Comparison of ENCODE assay signal across 10 mouse cellular contexts in the genomic region with DNA sequence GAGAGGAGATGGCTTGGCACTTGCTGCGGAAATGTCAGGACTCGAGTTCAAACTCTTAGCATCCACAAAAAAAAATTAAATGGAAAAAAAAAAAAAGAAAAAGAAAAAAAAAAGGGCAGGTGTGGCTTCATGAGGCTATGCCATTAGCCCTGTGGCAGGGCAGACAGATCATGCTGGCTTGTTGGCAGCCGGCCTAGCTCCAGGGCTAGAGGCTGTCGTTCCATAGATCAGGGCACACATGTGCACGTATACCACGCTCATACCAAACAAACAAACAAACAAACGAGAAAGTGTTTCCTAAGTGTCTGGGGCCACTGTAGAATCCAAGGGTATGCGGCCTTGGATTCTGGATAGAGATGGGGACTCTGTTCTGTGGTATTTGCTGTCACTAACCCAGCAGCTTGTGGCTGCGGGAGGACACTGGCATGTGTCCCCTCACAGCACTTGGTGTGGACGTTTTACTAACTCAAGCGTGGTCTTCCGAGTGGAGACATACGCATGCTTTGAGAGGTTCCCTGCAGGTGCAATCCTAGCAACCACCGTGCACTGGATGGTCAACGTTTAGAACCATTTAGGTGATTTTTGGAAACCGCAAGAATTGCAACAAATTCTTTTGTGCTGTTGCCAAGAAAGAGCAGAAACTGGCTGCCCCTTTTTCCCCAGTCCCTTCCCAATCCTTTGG.
DNase-seq lines count a peak whose midpoint lies in the region; ATAC-seq and TF ChIP-seq lines count a peak whose summit lies in the region.
"Had no signal": no experiment of that assay in that cellular context is flagged by ENCODE, and none has a peak within 500 bp of the region (broad histone marks: within the 10 kb centered on the region; RNA-seq: fewer than 3 reads in every experiment).

No protein-coding gene starts in this region.

- in situ Hi-C loops in CH12.LX (cut with MboI; ENCODE audit: low pct_ligation_motif_present, low pct_unique_long_range_greater_than_20kb, low sequenced_read_pairs), result no loop called here

- no peaks in the 10 kb centered on the region for H3K79me2 ChIP-seq in CH12.LX (replicated peaks; ENCODE audit: control insufficient read depth, extremely low read depth, insufficient read depth, poor library complexity, severe bottlenecking)

- TF ChIP-seq POLR2A in CH12.LX (IDR thresholded peaks at IDR 0.05; ENCODE audit: low read depth, low read length), result no peak

- no peak for TF ChIP-seq RAD21 in CH12.LX (IDR thresholded peaks at IDR 0.05; ENCODE audit: low read depth, low read length)

- H3K9me3 ChIP-seq in hindbrain, embryonic 13.5 days, result no peaks in the 10 kb centered on the region
- no peaks in the 10 kb centered on the region for H3K9me3 ChIP-seq in hindbrain, embryonic 12.5 days (replicated peaks)
- no peaks in the 10 kb centered on the region for H3K9me3 ChIP-seq in CH12.LX (replicated peaks; ENCODE audit: low read length)
- H3K9me3 ChIP-seq in forebrain, embryonic 16.5 days (ENCODE audit: control insufficient read depth, low read length), result no peaks in the 10 kb centered on the region
- H3K9me3 ChIP-seq: liver, embryonic 13.5 days had no signal

- peaks cover 47% of the 10 kb centered on the region for H3K36me3 ChIP-seq in hindbrain, embryonic 13.5 days
- peaks cover 43% of the 10 kb centered on the region for H3K36me3 ChIP-seq in hindbrain, embryonic 12.5 days
- peaks cover 38 to 65% of the 10 kb centered on the region in 2 experiments for H3K36me3 ChIP-seq in CH12.LX (replicated peaks in 1 of 2; ENCODE audit: control insufficient read depth in 1 of 2, insufficient read depth in 1 of 2, low read length in 1 of 2)
- 0 out of 2 replicates have a peak, but pooled peaks cover 2% of the 10 kb centered on the region for H3K36me3 ChIP-seq in forebrain, embryonic 16.5 days (ENCODE audit: control insufficient read depth, insufficient read depth)

- H3K27ac ChIP-seq in hindbrain, embryonic 13.5 days, result peak overlapping the region; percentile 64
- H3K27ac ChIP-seq in hindbrain, embryonic 12.5 days, result no peak overlapping the region
- H3K27ac ChIP-seq in CH12.LX (ENCODE audit: insufficient read depth, low read depth), result no peak overlapping the region
- H3K27ac ChIP-seq in forebrain, embryonic 16.5 days (ENCODE audit: low read length), result no peak overlapping the region
- H3K27ac ChIP-seq: liver, embryonic 13.5 days had no signal

- no peak for ATAC-seq in hindbrain, embryonic 13.5 days (ENCODE audit: low FRiP score)
- ATAC-seq in hindbrain, embryonic 12.5 days (ENCODE audit: low FRiP score), result no peak
- ATAC-seq in forebrain, embryonic 16.5 days, result peak; percentile 13; the same call in 1 of the 2 replicates
- ATAC-seq in megakaryocyte, adult 5-6 weeks (ENCODE audit: poor library complexity, severe bottlenecking), result no peak

- H3K9ac ChIP-seq in hindbrain, embryonic 13.5 days, result no peak overlapping the region
- H3K9ac ChIP-seq in hindbrain, embryonic 12.5 days, result no peak overlapping the region
- H3K9ac ChIP-seq in CH12.LX (ENCODE audit: insufficient read depth, low read depth), result no peak overlapping the region
- H3K9ac ChIP-seq in forebrain, embryonic 16.5 days (replicated peaks; ENCODE audit: low read depth, low read length), result no peak overlapping the region
- H3K9ac ChIP-seq: liver, embryonic 13.5 days had no signal

- TF ChIP-seq CTCF in CH12.LX (conservative IDR thresholded peaks at IDR 0.05 in 1 of 2, IDR thresholded peaks at IDR 0.05 in 1 of 2; ENCODE audit: low read depth in 2 of 2, low read length in 2 of 2), result no peak

- no peak overlapping the region for H3K4me2 ChIP-seq in hindbrain, embryonic 13.5 days
- H3K4me2 ChIP-seq in hindbrain, embryonic 12.5 days (replicated peaks), result no peak overlapping the region
- no peak overlapping the region for H3K4me2 ChIP-seq in CH12.LX (ENCODE audit: insufficient read depth, low read depth, poor library complexity, severe bottlenecking)
- H3K4me2 ChIP-seq in forebrain, embryonic 16.5 days (ENCODE audit: low read length), result no peak overlapping the region
- H3K4me2 ChIP-seq: liver, embryonic 13.5 days had no signal

- dilution Hi-C loops in CH12.LX (cut with MboI; ENCODE audit: extremely low pct_ligation_motif_present, extremely low pct_unique_long_range_greater_than_20kb, low sequenced_read_pairs), result no loop called here

- peaks cover 41% of the 10 kb centered on the region for H3K4me1 ChIP-seq in hindbrain, embryonic 13.5 days (replicated peaks)
- peaks cover 17% of the 10 kb centered on the region for H3K4me1 ChIP-seq in hindbrain, embryonic 12.5 days
- peaks cover 0 to 4% of the 10 kb centered on the region in 2 experiments; a peak in 2 of 4 replicates for H3K4me1 ChIP-seq in CH12.LX (ENCODE audit: control insufficient read depth in 1 of 2, insufficient read depth in 2 of 2)
- 0 out of 2 replicates have a peak, but pooled peaks cover 2% of the 10 kb centered on the region for H3K4me1 ChIP-seq in forebrain, embryonic 16.5 days (replicated peaks; ENCODE audit: control insufficient read depth, insufficient read depth, low read length)
- H3K4me1 ChIP-seq: liver, embryonic 13.5 days had no signal

- 79% methylated on average over 16 of the region's 16 CpGs for WGBS in hindbrain, embryonic 13.5 days
- 82% methylated on average over 16 of the region's 16 CpGs for WGBS in hindbrain, embryonic 12.5 days
- WGBS in forebrain, embryonic 16.5 days, result 58% methylated on average over 16 of the region's 16 CpGs

- H3K4me3 ChIP-seq in hindbrain, embryonic 13.5 days, result no peak overlapping the region
- no peak overlapping the region for H3K4me3 ChIP-seq in hindbrain, embryonic 12.5 days
- H3K4me3 ChIP-seq in CH12.LX (replicated peaks in 1 of 3; ENCODE audit: low read depth in 2 of 3, low read length in 2 of 3, poor library complexity in 1 of 3), result no peak overlapping the region
- H3K4me3 ChIP-seq in forebrain, embryonic 16.5 days (replicated peaks; ENCODE audit: low read length), result no peak overlapping the region
- H3K4me3 ChIP-seq: liver, embryonic 13.5 days had no signal

- no peak for TF ChIP-seq EP300 in CH12.LX (IDR thresholded peaks at IDR 0.05; ENCODE audit: low read length)

- DNase-seq in CH12.LX (ENCODE audit: extremely low read depth), result no peak
- DNase-seq in cerebellum, adult 8-10 months, result peak; percentile 57
- no peak for DNase-seq in adrenal gland, postnatal 4 days (ENCODE audit: low spot score in 2 of 2)
- DNase-seq in left cerebral cortex, adult 11 months (ENCODE audit: low spot score), result no peak
- DNase-seq: heart, adult 11 months; liver, embryonic 13.5 days had no signal

- peaks cover 2% of the 10 kb centered on the region; the same call in 1 of the 2 replicates for H3K27me3 ChIP-seq in hindbrain, embryonic 13.5 days
- no peaks in the 10 kb centered on the region for H3K27me3 ChIP-seq in hindbrain, embryonic 12.5 days
- no peaks in the 10 kb centered on the region for H3K27me3 ChIP-seq in CH12.LX (replicated peaks)
- no peaks in the 10 kb centered on the region for H3K27me3 ChIP-seq in forebrain, embryonic 16.5 days (replicated peaks; ENCODE audit: control insufficient read depth, insufficient read depth, low read length)
- H3K27me3 ChIP-seq: liver, embryonic 13.5 days had no signal

TF ChIP-seq in CH12.LX, 34 proteins besides CTCF, POLR2A, EP300 and RAD21:
- no peak for TF ChIP-seq ZC3H11A (IDR thresholded peaks at IDR 0.05; ENCODE audit: low read depth, low read length)
- 0 out of 2 replicates have a peak, but pooled peaks have one; percentile 25 for TF ChIP-seq ZNF384 (IDR thresholded peaks at IDR 0.05; ENCODE audit: low read depth, low read length)
